Mouse (Mus musculus) retina, postnatal 7 days (tissue): Measurements from ENCODE around the gene Gm45062.

Experiments
- DNase-seq: peaks from one replicate; pipeline ENCODE4 v3.0.0-alpha.2; 2012; ENCODE audit warnings: low read depth, low spot score

Gene Gm45062

DNA sequence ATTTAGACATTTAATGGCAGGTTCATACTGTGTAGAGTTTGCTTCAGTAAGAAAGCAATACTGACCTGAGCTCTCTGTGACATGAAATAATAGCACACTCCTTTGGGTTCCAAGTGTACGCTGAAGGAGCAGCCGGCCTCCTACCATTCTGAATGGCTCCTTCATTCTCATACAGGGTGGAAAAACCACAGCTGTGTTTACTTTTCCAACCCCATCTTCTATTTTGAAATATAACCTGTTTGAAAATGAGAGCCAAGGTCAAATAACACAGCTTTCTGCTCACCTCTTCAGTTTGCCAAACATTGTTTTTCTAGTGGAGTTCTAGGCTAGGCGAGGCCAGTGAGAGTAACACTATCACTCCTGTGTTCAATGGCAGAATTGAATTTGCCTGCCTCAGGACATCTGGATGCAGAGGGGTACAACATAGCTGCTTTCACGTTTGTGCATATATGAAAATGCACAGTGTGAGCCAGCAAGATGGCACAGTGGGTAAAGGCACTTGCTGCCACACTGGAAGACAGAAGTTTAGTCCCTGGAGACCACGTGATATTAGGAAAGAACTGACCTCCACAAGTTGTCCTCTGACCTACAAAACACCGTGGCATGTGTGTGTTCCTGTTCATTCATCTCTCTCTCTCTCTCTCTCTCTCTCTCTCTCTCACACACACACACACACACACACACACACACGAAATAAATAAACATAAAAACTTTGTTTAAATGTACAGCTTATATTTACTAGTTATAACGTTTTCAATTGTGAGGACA lies 157.7 kb downstream of the Gm45062 start:
- DNase-seq = no peak

DNA sequence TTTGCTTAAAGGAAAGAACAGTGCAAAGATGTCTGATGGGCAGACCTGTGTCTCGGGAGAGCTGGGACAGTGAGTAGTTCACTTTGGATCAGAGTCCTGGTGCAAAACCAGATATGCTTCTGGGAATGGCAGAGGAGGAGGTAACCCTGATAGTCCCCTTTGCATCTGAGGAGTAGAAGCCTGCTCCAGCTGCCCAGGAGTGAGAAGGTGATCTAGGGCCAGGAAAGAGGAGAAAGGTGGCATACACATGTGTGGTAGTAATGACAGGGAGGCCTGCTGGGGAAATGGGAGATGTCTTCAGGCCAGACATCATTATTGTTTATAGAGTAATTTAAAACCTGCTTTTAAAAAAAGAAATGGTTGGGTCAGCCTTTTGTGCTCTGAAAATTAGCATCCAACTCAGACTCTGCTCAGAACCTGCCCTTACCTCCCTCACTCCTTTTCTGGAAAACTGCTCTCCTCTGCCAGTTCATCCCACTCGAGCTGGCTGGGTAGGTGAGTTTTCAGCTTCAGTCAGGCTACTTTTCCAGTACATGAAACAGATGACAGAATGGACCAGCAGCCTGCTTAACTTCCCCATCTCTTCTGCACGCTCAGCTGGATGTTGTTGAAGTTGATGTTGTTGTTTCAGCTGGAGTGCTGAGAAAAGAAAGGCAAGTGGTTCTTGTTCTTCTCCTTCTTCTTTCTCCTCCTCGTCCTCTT lies 160.4 kb downstream of the Gm45062 start:
- no peak for DNase-seq

- no peak for DNase-seq
Observed at GRCm38 (mm10) chr6:8420187-8420503, 160.9 kb downstream of the Gm45062 start.

- no peak for DNase-seq
Observed at GRCm38 (mm10) chr6:8421421-8421820, 162.2 kb downstream of the Gm45062 start.

DNA sequence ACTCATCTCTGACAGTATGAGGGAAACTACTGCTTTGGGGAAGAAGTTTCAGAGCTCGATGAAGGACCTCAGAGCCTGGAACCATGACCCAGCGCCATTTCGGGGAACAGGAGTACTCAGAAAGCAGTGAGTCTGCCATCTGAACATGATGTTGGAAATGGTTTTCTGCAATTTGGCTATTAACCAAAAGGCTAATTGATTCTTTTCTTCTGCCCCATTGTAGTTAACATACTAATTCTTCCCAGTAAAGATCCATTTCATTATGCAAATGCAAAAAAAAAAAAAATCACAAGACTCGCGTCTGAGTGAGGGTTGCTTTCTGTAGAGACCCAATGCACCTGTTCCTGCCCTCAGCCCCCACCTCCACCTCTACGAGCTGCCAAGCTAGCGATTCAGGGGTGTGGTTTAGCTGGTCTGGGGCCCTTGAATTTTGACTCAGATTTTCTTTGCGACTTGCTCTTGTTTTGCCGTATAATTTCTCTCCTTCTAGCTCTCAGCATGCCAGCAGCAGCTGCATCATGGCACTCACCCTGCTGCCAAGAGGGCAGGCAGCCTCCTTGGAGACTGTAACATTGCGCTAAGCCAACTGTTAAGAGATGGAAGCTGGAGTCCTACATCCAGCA lies 162.8 kb downstream of the Gm45062 start:
- no peak for DNase-seq

DNA sequence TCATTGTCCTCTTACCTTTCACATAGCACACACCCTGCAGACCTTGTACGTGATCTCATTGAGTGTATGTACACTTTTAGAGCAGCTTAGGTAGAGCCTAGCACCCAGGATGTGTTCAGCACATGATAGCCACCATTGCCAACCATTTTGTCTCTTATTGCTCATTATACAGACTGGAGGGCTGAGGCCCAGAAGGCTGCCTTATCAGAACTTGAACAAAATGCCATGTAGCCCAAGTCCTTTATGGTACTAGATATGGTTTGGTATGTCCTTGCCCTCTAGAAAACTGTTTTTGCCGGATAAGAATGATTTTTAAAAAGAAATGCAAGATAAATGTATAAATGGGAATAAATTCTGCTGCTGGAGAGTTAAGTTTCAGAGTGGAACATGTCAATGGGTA lies 163.9 kb downstream of the Gm45062 start:
- DNase-seq = no peak

DNA sequence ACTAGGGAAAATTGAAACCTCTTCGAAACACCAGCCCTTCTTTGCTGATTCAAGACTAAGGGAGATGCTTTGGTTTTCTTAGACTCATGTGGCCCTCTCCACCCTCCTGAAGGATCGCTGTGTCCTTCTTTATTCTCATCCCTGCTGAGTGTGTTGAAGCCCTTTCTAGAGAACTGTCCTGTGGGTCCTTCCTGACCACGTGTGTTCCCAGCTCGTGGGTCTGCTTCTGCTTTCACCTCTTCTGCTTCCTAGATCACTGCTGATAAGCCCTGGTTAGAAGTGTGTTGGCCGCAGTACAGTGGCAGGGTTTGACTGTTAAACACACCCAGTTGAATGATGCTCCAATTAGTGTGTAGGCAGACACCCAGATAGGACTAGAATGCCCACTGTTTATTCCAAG lies 168.4 kb downstream of the Gm45062 start:
- DNase-seq = no peak

GRCm38 (mm10) chr6:8430610-8431234 lies 171.5 kb downstream of the Gm45062 start:
- DNase-seq = no peak

DNA sequence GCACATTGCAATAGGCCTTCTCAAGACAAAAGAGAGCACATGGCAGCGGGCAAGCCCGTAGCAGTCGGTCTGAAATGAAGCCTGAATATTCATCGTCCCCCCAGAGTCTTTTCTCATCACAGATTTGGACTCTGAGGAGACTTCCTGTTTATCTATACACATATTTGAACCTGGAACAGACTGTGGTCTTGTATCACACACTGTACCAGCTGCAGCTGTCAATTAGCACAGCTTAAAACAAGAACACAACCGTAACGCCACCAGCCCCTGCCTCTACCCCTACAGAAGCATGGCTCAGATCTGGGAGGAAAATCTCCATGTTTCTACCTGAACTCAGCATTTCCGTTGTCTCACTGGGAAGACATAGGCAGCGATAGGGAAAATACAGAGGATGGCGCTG lies 173.9 kb downstream of the Gm45062 start:
- DNase-seq = no peak

DNA sequence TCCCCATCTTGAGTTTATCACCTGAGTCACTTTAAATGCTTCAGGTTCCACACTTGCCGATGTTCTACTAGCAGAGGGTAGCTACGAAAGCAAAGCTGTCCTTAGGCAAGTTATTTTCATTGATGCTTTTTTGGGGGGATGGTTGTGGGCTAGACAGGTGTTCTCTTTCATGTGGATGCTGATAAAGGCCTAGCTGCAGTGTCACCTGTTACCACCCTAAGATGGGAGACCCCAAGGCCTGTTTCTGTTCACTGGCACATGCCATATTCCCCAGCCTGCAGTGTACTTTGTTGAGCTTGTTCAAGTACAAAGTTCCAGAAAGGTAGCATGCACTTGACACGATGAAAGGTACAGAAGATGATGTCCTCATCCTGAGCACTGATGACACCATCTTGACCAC lies 178.7 kb downstream of the Gm45062 start:
- DNase-seq = no peak

DNA sequence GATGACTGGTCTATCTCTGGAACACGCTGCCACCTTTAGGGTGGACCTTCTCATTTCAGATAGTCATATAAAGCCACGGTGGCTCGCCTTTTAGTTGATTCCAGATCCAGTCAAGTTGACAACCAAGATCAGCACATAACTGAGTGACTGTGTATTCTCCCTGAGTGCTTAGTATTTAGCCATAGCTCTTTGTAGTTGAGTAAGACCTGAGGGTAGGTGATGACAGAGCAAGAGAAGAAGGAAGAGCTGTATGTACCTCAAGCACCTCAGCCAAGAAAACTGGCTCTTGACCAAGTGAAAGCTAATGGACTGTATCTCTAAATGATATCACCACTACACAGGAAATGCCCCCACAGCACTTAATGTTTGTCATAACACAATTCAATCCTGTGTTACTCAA lies 182.6 kb downstream of the Gm45062 start:
- no peak for DNase-seq

- no peak for DNase-seq
Observed at GRCm38 (mm10) chr6:8446786-8447185, 187.5 kb downstream of the Gm45062 start.

- DNase-seq = no peak
Observed at GRCm38 (mm10) chr6:8455599-8455998, 196.3 kb downstream of the Gm45062 start.

DNA sequence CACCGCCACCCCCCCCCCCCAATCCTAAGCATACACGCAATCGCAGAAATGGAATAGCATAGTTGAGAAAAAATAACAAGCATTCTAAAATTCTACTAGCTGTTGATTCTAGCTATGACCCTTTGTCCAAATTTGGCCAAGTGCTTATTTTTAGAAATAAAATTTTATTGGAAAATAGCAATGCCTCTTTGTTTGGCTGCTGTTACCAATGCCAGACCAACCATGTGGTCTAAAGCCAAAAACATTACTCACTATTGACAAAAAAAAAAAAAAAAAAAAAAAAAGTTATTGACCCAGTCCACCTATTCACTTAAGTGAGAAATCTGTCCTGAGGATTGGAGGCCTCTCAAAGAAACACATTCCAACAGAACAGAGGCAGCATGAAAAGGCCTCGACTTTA lies 199.3 kb downstream of the Gm45062 start:
- DNase-seq = no peak

GRCm38 (mm10) chr6:8462447-8462846 lies 203.2 kb downstream of the Gm45062 start:
- DNase-seq = no peak

- DNase-seq = no peak
Observed at GRCm38 (mm10) chr6:8465388-8465787, 206.1 kb downstream of the Gm45062 start.

DNA sequence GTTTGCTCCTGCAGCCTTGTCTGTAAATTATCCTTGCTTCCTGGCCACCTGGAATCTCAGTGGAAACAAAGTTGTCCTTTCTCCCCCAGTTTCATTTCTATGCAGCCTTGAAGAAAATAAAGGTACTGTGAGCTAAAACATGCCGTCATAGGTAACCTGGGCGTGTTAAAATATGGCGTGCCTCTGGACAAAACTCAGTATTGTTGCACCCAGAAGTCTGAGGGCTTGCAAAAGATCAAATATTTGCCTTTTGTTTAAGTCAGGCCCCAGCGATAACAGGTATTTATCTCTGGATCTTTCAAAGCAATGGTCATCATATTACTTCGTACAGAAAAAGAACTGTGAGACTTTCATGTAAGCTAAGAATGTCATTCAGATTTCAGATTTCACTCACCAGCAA lies 206.7 kb downstream of the Gm45062 start:
- DNase-seq = no peak

DNA sequence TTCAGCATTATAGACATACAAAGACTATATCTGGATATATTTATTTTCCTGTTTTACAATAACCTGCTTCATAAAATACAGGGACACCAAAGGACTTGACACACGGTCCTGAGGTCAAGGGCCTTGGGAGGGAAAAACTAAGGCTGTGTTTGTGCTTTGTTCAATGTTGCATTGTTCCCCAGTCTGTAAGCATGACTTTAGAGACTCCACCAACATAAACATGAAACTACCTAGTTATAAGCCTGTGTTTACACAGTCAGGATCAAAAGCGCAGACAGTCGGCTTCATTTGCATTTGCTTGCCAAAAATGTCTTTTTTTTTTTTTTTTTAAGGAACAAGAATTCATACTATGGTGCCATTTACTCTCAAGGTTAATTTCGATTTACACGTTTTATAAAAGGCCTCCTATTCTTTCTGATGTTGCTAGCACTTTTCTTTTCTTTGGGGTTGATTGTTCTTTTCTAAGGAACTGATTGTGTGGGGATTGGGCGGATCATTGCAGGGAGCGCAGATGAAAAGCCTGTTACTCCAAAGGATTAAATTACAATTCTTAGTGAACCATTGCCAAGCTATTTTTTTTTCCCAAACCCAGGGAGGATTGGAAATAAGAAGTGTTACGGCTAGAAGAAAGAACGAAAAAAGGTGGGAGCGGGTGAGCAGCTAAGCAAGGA lies 208.6 kb downstream of the Gm45062 start:
- no peak for DNase-seq

- no peak for DNase-seq
Observed at GRCm38 (mm10) chr6:8469918-8470317, 210.7 kb downstream of the Gm45062 start.

- no peak for DNase-seq
Observed at GRCm38 (mm10) chr6:8472125-8472524, 212.9 kb downstream of the Gm45062 start.

GRCm38 (mm10) chr6:8472915-8473314 lies 213.7 kb downstream of the Gm45062 start:
- no peak for DNase-seq

DNA sequence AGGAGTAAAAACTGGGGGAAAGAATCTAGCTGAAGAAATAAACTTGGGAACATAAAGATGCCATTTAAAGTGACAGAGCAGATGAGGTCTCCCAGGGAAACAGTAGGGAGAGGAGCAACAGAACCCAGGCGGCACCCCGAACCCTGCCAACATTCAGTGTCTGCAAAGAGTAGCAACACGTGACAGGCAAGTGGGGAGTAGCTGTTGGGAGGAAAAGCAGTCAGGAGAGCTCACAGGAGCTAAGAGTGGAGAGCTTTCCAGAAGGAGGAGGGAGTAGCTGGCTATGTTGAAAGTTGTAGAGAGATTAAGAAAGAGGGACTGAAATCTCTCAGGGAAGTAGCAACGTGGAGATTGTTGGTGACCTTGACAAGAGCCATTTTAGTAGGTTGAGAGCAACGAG lies 214.2 kb downstream of the Gm45062 start:
- DNase-seq = no peak
